Mouse (Mus musculus) testis, postnatal 10 days (tissue): ENCODE data around the gene Tbc1d4.
A peak's percentile ranks its signal among the peaks of the same experiment; 100 is the strongest.
"Not testable (repeated sequence)": the region's sequence is repeated elsewhere in the genome, so short reads cannot be mapped to it uniquely, and the experiment has no call there.

Source experiments
- DNase-seq: peaks from one replicate; pipeline ENCODE4 v3.0.0; 2021; ENCODE audit warnings: low spot score

The Tbc1d4 gene

DNA sequence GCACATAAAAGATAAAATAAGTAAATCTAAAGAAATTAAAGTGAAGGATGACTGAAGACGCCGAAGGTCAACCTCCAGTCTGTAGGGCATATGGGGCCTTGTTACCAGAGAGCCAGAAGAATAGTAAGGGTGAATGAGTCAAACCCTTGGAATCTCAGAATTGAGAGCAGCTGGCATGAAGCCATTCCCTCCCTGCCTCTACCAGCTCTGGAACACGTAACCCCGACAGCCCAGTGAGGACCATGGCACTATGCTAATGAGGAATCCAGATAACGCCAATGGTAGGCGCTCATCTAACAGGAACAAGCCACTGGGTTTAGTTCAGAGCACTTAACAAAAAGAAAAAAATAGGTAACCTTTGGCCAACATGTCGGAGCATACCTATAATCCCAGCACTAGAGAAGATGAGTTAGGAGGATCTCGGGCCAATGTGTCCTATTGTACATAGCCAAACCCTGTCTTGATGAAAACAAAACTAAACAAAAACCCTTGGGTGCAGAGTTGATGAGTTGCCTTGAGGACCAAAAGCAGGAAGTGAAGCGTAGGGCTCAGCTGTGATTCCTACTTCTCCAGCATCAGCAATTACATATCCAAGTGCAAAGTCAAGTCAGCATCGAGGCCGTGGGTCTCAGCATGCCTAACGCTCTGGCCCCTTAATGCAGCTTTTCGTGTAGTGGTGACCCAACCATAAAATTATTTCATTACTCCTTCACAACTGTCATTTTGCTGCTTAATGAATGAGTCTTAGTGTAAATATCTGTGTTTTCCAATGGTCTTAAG lies 13.5 kb downstream of the Tbc1d4 start:
- DNase-seq, result no peak

DNA sequence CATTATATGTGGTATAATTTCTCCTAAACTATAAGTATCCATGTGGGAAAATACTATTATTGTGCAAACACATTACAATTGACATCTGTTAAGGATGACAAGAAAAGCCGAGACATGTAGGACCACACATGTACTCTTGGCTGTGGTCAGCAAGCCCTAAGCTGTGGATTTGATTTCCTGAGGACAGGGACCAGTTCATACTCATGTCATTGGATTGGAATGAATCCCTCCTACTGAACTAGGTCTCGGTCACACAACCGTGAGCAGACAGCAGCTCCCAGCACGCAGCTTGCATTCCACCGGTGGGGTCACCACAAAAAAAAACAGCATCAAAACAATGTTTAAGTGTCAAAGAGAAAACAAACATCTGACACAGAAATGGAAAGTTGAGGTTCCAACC lies 15.0 kb downstream of the Tbc1d4 start:
- DNase-seq, result no peak

DNA sequence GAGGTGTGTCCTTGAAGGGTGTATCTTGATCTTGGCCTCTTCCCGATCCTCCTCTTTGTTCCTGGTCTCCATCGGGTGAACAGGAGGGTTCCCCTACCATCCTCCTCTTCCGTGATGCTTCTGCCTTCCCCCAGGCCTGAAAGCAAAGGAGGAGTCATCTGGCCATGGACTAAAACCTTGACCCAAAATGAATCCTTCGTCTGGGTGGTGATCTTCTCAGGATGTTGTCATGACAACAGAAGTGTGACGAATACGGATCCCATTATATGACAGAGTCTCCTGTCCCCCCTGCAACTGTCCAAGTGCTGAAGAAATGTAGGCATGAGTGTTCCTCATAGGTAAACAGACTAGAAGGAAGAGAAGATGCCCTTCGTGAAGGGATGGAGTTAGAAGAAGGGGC lies 15.7 kb downstream of the Tbc1d4 start:
- DNase-seq, result no peak

DNA sequence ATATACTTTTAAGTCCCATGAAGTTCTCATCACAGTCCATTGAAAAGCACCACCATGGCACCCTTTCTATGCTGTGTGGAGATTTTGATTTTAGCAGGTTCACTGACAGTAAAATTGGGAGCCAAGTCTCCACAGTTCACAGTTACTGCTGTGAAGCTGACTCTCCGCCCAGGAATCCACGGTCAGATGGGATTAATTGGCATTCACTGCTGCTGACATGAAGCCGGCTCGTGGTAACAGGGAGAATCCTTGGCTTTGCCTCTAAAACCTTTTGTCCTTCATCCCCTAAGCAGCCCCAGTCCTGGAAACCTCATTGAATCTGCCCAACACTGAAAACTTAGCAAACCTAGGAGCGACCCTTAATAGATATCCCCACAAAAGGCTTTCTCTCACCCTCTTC lies 17.9 kb downstream of the Tbc1d4 start:
- DNase-seq, result no peak

DNA sequence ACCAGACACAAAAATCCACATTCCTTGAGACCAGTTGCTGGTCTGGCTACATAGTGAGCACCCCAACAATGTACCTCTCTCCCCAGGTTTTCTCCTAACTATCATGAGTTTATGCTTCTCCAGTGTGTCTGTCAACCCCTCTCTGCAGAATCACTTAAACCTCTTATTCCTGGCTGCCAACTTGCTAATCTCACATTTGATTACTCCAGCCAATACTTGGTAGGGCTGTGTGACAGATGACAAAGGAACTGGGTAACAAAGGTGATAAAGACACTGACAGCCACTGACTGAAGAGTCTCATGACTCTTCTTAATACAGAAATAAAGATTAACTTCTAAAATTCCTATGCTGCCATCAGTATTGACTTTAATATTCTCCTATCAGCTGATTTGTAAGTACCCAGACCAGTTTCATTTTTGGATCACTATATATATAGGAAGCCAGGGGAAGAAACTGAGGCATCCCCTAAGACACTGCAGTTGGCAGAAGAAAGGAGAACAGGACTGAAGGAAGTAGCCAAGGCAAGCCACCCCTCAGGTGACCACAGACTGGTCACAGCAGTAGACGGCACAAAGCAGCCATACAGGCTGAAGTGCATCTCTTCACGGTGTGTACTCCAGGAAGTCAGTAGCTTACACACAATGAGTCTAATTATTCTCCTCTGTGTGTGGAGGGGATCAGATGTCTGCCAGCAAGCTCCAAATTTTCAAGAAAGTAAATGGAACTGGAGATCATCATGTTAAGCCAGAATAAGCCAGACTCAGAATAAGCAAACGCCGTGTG lies 20.6 kb downstream of the Tbc1d4 start:
- not testable (repeated sequence) for DNase-seq

DNA sequence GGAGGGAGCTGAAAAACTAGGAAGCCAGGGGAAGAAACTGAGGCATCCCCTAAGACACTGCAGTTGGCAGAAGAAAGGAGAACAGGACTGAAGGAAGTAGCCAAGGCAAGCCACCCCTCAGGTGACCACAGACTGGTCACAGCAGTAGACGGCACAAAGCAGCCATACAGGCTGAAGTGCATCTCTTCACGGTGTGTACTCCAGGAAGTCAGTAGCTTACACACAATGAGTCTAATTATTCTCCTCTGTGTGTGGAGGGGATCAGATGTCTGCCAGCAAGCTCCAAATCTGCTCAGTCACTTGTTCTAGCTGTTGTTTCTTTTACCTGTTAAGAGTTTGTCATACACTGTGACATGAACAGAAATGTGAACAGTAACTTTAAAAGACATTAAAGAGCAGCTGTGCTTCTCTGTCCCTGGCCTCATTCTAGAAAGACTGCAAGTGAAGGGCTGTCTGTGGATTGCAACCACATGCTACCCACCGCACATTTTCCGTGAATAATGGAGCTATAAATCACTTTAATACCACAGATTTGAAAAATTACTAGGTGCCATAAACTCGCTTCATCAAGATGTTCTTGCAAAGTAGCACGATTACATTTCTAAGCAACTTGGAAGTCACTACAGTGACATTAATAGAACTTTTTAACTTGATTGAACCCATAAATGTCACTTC lies 21.5 kb downstream of the Tbc1d4 start:
- not testable (repeated sequence) for DNase-seq

DNA sequence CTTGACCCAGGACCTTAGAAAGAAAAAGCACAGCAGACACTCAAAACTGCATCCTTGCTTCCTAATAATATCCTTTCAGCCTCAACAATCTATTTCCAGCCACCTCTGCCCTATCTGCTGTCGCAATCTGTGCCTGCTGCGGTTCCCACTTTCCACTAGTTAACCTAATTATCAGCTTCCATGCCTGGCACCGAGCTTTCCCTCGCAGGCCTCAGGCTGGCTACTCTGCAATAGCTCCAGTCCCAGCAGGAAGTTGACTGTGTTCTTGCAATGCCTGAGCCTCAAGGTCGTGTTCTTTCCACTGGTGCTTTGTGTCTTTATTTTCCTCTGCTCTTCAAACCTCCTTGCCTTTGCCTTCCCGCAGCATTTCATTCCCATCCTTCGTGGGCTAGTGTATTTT lies 22.9 kb downstream of the Tbc1d4 start:
- DNase-seq, result no peak

DNA sequence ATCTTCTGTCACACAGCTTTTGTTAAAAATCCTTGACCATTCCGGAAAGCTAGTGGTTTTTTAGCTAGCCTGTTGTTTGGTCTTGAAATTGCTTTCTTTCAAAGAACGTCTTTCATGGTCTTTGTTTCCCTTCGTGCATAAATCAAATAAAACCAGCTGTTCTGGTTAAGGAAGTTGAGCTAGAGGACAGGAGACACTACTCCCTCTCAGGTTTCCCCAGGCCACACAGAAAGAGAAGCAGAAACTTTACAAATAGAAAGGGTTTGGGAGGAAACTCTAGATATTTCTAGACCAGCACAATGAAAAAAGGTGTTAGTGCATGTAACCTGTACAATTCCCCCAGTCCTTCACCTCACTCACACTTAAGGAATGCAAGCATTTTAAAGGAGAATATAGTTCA lies 33.3 kb downstream of the Tbc1d4 start:
- DNase-seq, result no peak

DNA sequence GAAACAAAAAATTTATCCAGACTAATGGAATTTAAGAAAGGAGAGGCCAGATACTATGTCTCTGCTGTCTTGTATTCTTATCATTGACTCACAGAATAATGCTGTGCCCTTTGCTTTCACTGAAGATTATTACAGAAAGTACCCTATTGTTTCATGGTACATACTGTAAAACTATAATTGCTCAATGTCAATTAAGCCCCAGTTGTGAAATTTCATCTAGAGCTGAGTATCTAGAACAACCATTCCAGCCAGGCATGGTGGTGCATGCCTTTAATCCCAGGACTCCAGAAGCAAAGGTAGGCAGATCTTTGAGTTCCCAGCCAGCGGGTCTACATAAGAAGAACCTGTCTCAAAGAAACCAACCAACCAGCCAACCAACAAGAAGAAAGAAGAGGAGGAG lies 34.5 kb downstream of the Tbc1d4 start:
- no peak for DNase-seq

DNA sequence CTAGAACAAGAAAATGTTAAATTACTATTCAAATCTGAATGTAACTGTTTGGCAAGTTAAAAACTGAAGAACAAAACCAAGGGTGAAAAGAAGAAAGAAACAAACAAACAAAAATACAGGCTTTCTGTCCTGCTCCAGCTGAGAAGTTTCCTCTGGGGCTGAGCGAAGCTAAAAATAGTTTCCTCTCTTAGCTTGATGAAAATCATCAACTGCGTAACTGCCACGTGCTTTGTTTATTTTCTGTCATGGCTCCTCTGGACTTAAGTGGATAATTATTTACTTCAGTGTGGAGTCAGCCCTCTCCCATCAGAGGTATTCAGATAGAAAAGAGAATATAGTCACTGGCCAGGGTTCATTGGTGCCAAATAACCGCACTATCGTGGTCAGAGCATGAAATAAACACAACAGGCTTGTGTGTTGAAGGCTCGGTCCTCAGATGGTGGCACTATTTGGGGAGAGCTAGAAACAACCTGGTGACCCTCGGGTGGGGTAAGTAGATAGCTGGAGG lies 35.8 kb downstream of the Tbc1d4 start:
- no peak for DNase-seq

DNA sequence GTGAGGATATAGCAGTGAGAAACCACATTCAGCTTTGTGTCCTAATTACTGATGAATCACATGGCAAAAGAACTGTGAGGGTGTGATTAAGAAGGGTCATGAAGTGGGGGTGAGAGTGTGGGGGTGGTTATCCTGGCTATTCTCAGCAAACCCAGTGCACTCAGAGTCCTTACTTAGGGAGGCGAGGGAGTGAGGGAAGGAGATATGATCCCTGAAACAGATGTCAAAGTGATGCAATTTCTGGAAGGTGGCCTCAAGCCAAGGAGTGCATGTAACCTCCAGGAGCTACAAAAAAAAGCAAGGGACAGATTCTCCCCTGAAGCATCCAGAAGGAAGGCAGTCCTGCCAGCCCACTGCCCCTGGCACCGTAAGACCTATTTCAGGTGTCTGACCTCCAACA lies 40.2 kb downstream of the Tbc1d4 start:
- DNase-seq, result peak; percentile 51

DNA sequence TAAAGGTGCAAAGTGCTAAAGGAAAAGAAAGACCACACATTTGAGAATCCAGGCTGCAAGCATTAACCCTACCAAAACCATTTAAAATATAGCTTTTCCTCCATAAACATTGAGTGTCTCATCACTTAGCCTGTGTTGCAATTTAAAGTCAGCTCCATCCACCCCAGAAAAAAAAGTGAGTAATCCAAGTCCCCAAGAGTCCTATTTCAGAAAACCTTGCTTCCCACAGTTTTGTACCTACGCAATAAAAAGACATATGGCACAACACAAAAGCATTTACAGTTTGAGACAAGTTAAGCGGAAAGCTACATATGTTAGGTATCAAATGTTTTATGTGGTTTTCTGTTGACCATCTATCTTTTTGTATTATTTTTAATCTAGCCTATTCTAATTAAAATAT lies 42.3 kb downstream of the Tbc1d4 start:
- no peak for DNase-seq

DNA sequence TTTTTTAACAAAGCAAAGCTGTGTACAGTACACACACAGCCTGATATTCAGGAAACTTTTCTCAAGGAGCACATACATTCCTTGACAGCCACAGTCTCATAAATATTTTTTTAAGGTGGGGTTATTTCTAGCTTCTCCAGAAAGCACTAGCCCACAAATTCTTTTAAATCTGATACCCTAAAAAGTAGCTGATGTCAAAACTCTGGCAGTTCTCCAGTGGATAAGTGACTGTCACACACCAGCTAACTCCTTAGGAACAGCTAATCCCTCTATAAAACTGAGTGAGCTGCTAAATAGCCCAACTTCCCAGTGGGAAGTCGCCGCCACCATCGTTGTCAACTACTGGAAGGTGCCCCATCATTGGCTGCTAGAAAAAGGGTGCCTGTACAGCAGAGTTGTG lies 43.3 kb downstream of the Tbc1d4 start:
- DNase-seq, result no peak

DNA sequence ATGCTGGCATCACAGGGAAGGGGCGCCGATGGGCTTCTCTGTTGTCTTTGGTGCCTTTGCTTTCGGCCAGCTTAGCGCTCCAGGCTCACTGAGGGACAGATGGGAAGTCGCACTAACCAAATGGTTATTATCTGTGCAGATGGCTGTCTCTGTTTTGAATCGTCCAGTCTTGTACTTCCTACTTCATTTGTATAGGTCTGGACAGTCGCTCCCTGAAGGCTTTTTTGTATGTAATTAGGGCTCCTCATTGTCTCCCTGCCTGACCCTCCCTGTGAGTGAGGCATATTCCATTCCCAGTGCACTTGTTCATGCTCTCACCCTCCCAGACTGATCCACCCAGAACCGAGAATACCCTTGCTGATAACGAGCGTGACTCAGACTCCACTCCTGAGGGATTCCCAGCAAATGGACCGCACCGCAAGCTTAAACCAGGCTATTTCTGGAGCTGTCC lies 47.7 kb downstream of the Tbc1d4 start:
- no peak for DNase-seq

DNA sequence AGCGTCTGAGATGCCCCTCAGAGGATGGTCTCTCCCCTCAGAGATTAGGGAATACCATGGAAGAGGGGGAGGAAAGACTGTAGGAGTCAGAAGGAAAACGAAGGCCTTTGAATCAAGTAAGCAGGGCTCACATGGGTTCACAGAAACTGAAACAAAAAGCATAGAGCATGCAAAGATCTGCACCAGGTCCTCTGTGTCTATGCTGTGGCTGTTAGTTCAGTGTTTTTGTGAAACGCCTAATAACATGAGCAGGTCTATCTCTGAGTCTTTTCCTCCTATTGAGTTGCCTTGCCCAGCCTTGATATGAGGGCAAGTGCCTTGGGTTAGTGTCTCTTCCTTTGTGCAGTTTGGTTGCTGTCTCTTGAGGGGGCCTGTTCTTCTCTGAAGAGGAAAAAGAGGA lies 49.5 kb downstream of the Tbc1d4 start:
- no peak for DNase-seq

DNA sequence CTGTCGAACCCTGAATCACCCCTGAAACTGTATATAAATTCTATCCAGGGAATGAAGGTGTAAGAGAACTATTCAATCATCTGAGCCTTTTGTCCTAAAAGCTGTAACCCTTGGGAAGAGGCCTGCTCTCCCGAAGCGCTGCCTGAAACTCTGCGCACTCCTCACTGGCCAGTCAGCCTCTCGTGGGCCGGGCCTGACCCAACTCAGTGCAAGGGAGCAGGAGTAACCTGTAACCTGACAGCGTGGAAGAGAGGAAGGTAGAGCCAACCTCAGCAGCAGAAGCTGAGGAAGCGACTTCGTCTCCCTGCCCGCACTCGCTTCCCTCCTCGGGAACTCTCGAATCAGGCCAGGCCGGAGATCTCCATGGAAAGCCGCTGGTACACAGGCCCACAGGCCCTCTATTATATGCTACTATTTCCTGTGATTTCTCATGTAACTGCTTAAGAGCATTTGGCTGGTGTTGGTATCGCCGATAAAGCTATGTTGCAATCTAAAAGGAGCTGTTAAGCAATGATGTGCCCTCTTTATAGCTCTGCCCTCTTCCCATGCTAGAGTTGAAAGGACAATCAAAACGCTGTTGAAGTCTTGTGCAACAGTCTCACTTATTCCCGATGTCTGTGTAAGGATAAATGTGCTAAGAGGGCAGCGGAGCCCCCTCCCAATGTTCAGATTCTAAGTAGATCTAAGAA lies 60.0 kb downstream of the Tbc1d4 start:
- DNase-seq, result no peak

DNA sequence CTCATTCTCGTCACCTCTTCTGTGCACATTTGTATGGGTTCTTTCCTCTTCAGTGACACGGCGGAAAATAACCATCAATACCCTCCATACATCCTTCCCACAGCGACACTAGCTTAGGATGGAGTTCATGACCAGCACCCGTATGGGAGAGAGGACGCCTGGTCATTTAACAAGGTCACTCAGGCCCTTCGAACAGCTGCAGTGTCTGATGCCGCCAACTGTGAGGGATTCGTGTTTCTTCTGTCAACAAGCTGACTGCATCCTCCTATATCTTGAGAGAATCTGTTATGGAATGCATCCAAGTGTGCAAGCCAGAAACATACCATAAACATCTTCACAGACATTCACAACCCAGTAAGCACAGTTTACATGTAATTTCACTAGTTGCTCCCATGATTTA lies 67.1 kb downstream of the Tbc1d4 start:
- no peak for DNase-seq

DNA sequence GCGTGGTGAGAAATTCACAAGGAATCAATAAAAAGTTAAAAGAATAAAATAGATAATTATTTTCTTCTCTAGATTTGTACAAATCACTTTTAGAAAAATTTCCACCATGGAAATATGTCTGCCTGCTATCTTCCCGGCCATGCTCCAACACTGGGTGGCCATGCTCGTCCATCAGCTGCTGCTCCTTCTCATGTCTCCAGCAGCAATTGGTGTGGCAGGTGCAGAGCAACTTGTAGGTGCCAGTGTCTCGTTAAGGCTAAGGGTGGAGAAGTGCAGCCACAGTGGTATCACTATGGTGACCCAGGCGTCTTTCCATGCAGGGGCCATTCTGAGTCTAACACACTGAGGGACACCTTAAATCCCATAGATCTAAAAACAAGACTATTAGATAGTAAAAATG lies 67.8 kb downstream of the Tbc1d4 start:
- DNase-seq, result no peak

DNA sequence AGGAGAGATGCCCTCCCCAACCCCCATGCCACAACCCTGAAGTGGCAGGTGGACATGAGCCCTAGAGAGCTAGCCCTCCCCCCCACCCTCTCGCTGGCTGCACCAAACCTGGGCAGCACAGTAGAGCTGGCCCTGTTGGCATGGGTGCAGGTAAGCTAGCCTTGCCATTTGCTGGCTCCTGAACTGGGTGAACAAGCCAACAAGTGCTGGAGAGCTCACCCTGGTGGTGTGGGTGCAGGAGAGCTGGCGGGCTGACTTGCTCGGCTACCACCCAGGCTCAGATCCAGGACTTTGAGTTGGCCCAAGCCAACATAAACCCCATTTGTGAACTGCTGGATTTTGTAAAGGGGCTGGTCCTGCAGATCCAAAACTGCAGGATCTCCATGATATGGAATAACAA lies 68.5 kb downstream of the Tbc1d4 start:
- no peak for DNase-seq

DNA sequence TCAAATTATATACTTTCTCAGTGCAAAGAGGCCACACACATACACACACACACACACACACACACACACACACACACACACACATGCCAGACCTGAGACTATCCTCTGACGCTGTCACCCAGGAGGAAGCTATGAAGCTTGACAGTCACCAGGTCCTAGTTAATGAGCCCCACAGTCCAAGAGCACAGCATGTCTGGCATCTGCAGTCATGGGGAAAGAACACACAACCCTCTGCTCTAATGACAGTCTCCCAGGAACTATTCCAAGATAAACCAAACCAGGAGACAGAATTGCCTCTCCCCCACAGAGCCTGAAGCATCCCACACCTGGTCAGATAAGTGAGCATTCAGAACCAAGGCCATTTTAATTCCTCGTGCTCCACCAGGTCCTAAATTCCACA lies 71.1 kb downstream of the Tbc1d4 start:
- no peak for DNase-seq

DNA sequence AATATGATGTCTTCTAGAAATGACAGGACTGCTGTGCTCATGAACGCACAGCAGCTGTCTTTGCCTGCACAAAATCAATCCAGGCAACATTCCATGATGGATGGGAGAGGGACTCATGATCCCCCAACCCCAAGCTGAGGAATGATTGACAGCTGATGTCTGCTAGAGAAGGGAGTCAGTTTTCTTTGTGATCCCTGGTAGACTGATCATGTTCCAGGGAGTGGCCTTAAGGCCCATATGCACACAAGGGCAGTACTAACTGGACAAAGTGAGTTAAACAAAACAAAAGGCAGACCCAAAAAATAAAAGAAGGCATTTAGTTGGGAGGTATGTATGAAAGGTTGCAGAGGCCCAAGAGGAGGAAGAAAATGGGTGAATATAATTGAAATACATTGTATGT lies 71.6 kb downstream of the Tbc1d4 start:
- DNase-seq, result no peak

DNA sequence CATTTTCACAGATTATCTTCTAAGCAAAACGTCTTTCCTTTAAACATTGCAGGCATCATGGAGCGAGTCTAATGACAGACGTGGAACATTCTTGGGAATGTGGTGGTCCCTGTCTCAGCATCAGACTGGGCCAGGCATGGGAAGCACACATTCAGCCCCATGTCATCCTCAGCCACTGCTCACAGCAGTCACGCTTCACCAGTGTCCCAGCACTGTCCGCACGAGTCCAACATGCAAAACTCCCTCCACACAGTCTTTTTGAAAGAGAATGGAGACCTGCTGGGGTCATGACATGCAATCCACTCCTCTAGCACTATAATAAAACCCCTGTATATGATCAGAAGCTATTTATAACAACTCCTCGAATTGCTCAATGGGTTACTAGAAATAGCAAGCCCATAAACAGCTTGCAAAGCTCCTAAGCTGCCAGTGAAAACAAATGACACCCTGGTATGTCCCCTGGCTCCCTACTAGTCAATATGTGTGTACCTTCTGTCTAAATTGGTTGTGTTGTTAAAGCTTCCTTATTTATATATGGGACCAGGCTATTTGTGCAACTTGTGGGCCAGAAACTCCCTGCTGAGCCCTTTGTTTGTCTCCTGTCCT lies 76.8 kb downstream of the Tbc1d4 start:
- no peak for DNase-seq
